Mouse (Mus musculus) ES-Bruce4 (cell line): ENCODE measurements at regions not wholly inside any gene's neighbourhood (a gene's known extent, or its start where the extent isn't known, plus 50 kb on each side); places are given as distances from the start of the nearest gene placed in this dataset.

ENCODE experiments used
- H3K27ac ChIP-seq: 2 replicates; pipeline ENCODE4 v1.5.1; 2012; ENCODE audit warnings: low read length, inconsistent platforms; ENCODE audit not compliant: insufficient read depth
- H3K27me3 ChIP-seq: 2 replicates; pipeline ENCODE4 v1.6.1; 2012; ENCODE audit warnings: mild to moderate bottlenecking, low read length, inconsistent platforms; ENCODE audit not compliant: control insufficient read depth, poor library complexity, insufficient read depth, severe bottlenecking
- H3K36me3 ChIP-seq: 2 replicates; pipeline ENCODE4 v1.6.1; 2012; ENCODE audit warnings: inconsistent platforms, mild to moderate bottlenecking, low read length, moderate library complexity; ENCODE audit not compliant: control insufficient read depth, poor library complexity, insufficient read depth, severe bottlenecking
- H3K4me1 ChIP-seq: one replicate; pipeline ENCODE4 v1.8.1; 2011; ENCODE audit warnings: low read length; ENCODE audit not compliant: control insufficient read depth, insufficient read depth
- H3K4me3 ChIP-seq: 2 replicates; pipeline ENCODE4 v1.5.1; 2011; ENCODE audit warnings: low read depth, mild to moderate bottlenecking, low read length
- H3K9ac ChIP-seq: 2 replicates; pipeline ENCODE4 v1.6.1; 2012; ENCODE audit warnings: low read depth, mild to moderate bottlenecking, inconsistent platforms; ENCODE audit not compliant: poor library complexity, severe bottlenecking
- H3K9me3 ChIP-seq: replicated peaks from 2 replicates; pipeline ENCODE4 v1.6.1; 2012; ENCODE audit warnings: mild to moderate bottlenecking, low read length, inconsistent platforms; ENCODE audit not compliant: control insufficient read depth, poor library complexity, insufficient read depth, severe bottlenecking
- CTCF ChIP-seq: IDR thresholded peaks from one replicate; pipeline ENCODE4 v1.8.1; 2011; ENCODE audit warnings: low read depth, low read length
- EP300 ChIP-seq: IDR thresholded peaks from 2 replicates; pipeline ENCODE4 v1.6.1; 2011; ENCODE audit warnings: low read depth, low read length; ENCODE audit not compliant: insufficient read depth
- POLR2A ChIP-seq: IDR thresholded peaks from one replicate; pipeline ENCODE4 v1.8.1; 2011; ENCODE audit warnings: low read length; ENCODE audit not compliant: insufficient read depth

GRCm38 (mm10) chr2:133481785-133482184, 70.2 kb upstream of the Bmp2 start:
- H3K36me3 ChIP-seq, result no peaks in the 10 kb centered on the region
- H3K4me3 ChIP-seq, result no peak overlapping the region
- H3K27ac ChIP-seq, result no peak overlapping the region
- no peaks in the 10 kb centered on the region for H3K27me3 ChIP-seq
- H3K9ac ChIP-seq, result no peak overlapping the region
- no peak for TF ChIP-seq EP300
- no peak for TF ChIP-seq CTCF
- TF ChIP-seq POLR2A, result no peak
- H3K4me1 ChIP-seq, result no peaks in the 10 kb centered on the region
- H3K9me3 ChIP-seq, result no peaks in the 10 kb centered on the region

GRCm38 (mm10) chr2:133495443-133495842, 56.5 kb upstream of the Bmp2 start:
- Histone ChIP-seq H3K9me3 (no peaks in the 10 kb centered on the region), H3K4me3 (no peak overlapping the region), H3K9ac (no peak overlapping the region), H3K27me3 (no peaks in the 10 kb centered on the region; the same call in 1 of the 2 replicates), H3K27ac (no peak overlapping the region), H3K36me3 (no peaks in the 10 kb centered on the region), H3K4me1 (no peaks in the 10 kb centered on the region)
- TF ChIP-seq POLR2A (no peak), EP300 (no peak), CTCF (no peak)

GRCm38 (mm10) chr2:133496389-133496788, 55.6 kb upstream of the Bmp2 start:
- Histone ChIP-seq H3K27ac (no peak overlapping the region), H3K9ac (no peak overlapping the region), H3K27me3 (no peaks in the 10 kb centered on the region; the same call in 1 of the 2 replicates), H3K9me3 (no peaks in the 10 kb centered on the region), H3K4me3 (no peak overlapping the region), H3K4me1 (no peaks in the 10 kb centered on the region), H3K36me3 (no peaks in the 10 kb centered on the region)
- no peak for TF ChIP-seq POLR2A
- no peak for TF ChIP-seq CTCF
- TF ChIP-seq EP300, result no peak

GRCm38 (mm10) chr2:133497071-133497470, 54.9 kb upstream of the Bmp2 start:
- Histone ChIP-seq H3K9ac (no peak overlapping the region), H3K9me3 (no peaks in the 10 kb centered on the region), H3K27me3 (no peaks in the 10 kb centered on the region; the same call in 1 of the 2 replicates)

GRCm38 (mm10) chr2:133497541-133498185, 54.3 kb upstream of the Bmp2 start:
- Histone ChIP-seq H3K9me3 (no peaks in the 10 kb centered on the region), H3K36me3 (no peaks in the 10 kb centered on the region), H3K9ac (no peak overlapping the region), H3K27ac (no peak overlapping the region), H3K27me3 (no peaks in the 10 kb centered on the region; the same call in 1 of the 2 replicates), H3K4me1 (no peaks in the 10 kb centered on the region), H3K4me3 (no peak overlapping the region)
- TF ChIP-seq CTCF, result no peak
- no peak for TF ChIP-seq POLR2A
- TF ChIP-seq EP300, result no peak

More at GRCm38 (mm10) chr2:133497071-133497470, 54.9 kb upstream of the Bmp2 start:
- no peak overlapping the region for H3K4me3 ChIP-seq
- TF ChIP-seq EP300 (no peak), POLR2A (no peak), CTCF (no peak)
- H3K36me3 ChIP-seq, result no peaks in the 10 kb centered on the region
- no peak overlapping the region for H3K27ac ChIP-seq
- no peaks in the 10 kb centered on the region for H3K4me1 ChIP-seq

GRCm38 (mm10) chr2:133498186-133498571, 53.8 kb upstream of the Bmp2 start:
- Histone ChIP-seq H3K4me3 (no peak overlapping the region), H3K36me3 (no peaks in the 10 kb centered on the region), H3K9ac (no peak overlapping the region), H3K27me3 (no peaks in the 10 kb centered on the region; the same call in 1 of the 2 replicates), H3K9me3 (no peaks in the 10 kb centered on the region), H3K4me1 (no peaks in the 10 kb centered on the region), H3K27ac (no peak overlapping the region)
- TF ChIP-seq CTCF (no peak), POLR2A (no peak), EP300 (no peak)
